Mouse (Mus musculus): ENCODE data around the gene Lmo7. TPM values are rescaled to one million over a fixed set of nuclear protein-coding genes. Genes with fewer than 3 reads are reported as not detected.
A peak's percentile ranks its signal among the peaks of the same experiment; 100 is the strongest.

Gene Lmo7
- total and polyA plus RNA-seq, 2 experiments from 2014 or later = 13.4 to 26.3 TPM

DNA sequence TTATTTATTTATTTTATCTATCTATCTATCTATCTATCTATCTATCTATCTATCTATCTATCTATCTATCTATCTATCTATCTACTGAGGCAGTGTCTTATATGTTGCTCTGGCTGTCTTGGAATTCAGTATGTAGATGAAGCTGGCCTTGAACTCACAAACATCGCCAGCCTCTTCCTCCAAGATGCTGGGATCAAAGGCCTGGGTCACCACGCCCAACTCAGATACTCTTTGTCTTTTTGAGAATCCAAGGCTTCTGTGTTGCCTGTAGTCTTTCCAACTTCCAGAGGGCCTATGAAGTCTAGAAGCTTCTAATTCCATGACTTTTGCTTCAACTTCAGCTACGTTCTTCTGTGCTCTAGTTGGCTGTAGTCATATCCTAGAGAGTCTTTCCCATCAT is 48.7 kb downstream of the Lmo7 start:
- no peak overlapping the region for H3K9ac ChIP-seq
- no peak overlapping the region for H3K27ac ChIP-seq (ENCODE audit: low read depth, low read length)
- TF ChIP-seq CTCF (IDR thresholded peaks at IDR 0.05; ENCODE audit: low read depth) = no peak
- H3K4me2 ChIP-seq (ENCODE audit: low read depth) = no peak overlapping the region
- WGBS = 95% methylated on average over 3 of the region's 3 CpGs
- no peak for DNase-seq
- no peaks in the 10 kb centered on the region for H3K9me3 ChIP-seq (ENCODE audit: low read length)
- H3K36me3 ChIP-seq (ENCODE audit: insufficient read depth) = no peaks in the 10 kb centered on the region
- H3K4me3 ChIP-seq (ENCODE audit: low read depth, low read length) = no peak overlapping the region
- H3K4me1 ChIP-seq (ENCODE audit: insufficient read depth) = no peaks in the 10 kb centered on the region
- H3K27me3 ChIP-seq (ENCODE audit: insufficient read depth, low read length) = no peaks in the 10 kb centered on the region
- ATAC-seq = no peak

DNA sequence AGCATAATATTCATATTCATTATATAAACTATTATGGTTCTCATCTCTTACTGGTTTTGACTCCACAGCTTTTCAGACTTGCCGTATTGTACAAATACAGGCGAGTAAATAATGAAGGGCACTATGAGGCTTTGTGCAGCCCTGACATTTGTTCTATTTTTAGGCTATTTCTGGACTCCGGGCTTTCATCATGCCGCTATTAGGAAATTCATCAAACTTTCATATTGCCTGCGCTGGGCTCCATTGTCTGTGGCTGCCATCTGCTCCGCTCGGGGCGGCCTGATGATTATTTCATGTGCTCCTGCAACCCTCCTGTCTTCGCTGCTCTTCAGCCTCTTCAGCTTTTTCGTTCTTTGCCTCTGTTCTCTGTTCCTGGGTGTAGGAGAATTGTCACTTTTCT is 50.3 kb downstream of the Lmo7 start:
- ATAC-seq = no peak

DNA sequence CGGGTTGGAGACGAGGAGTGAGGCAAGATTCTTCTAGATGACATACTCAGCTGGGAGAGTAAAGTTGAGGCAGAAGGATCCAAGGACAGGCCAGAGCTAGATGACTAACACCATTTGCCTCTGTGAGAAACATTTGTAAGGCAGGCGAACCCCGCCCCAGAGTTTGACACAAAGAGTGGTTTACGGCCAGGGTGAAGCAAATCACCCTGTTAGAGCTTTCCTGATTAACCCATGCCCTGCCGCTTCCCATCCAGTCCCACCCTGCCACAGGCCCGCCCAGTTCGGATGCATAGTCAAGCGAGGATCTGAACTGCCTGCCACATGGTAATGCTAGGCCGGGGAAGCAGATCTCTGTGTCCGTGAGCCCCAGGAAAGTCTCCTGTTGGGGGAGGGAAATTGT is 51.5 kb downstream of the Lmo7 start:
- DNase-seq (no peak), ATAC-seq (no peak)
- Histone ChIP-seq H3K27ac (ENCODE audit: low read depth, low read length) (no peak overlapping the region), H3K27me3 (ENCODE audit: insufficient read depth, low read length) (no peaks in the 10 kb centered on the region), H3K36me3 (ENCODE audit: insufficient read depth) (no peaks in the 10 kb centered on the region), H3K4me1 (ENCODE audit: insufficient read depth) (no peaks in the 10 kb centered on the region), H3K9ac (no peak overlapping the region), H3K4me3 (ENCODE audit: low read depth, low read length) (no peak overlapping the region), H3K9me3 (ENCODE audit: low read length) (no peaks in the 10 kb centered on the region), H3K4me2 (ENCODE audit: low read depth) (no peak overlapping the region)
- 78% methylated on average over 11 of the region's 11 CpGs for WGBS
- TF ChIP-seq CTCF (IDR thresholded peaks at IDR 0.05; ENCODE audit: low read depth) = no peak

More for the DNA sequence above, 50.3 kb downstream of the Lmo7 start:
- TF ChIP-seq CTCF (IDR thresholded peaks at IDR 0.05; ENCODE audit: low read depth) = no peak
- no peak overlapping the region for H3K9ac ChIP-seq
- 75% methylated on average over 10 of the region's 10 CpGs for whole genome bisulfite sequencing
- H3K9me3 ChIP-seq (ENCODE audit: low read length) = no peaks in the 10 kb centered on the region
- H3K36me3 ChIP-seq (ENCODE audit: insufficient read depth) = no peaks in the 10 kb centered on the region
- no peak overlapping the region for H3K4me3 ChIP-seq (ENCODE audit: low read depth, low read length)
- H3K27me3 ChIP-seq (ENCODE audit: insufficient read depth, low read length) = no peaks in the 10 kb centered on the region
- no peak overlapping the region for H3K27ac ChIP-seq (ENCODE audit: low read depth, low read length)
- H3K4me1 ChIP-seq (ENCODE audit: insufficient read depth) = no peaks in the 10 kb centered on the region
- H3K4me2 ChIP-seq (ENCODE audit: low read depth) = no peak overlapping the region
- DNase-seq = no peak

- Histone ChIP-seq H3K27me3 (ENCODE audit: insufficient read depth, low read length) (no peaks in the 10 kb centered on the region), H3K9me3 (ENCODE audit: low read length) (no peaks in the 10 kb centered on the region), H3K36me3 (ENCODE audit: insufficient read depth) (no peaks in the 10 kb centered on the region), H3K27ac (ENCODE audit: low read depth, low read length) (no peak overlapping the region), H3K4me1 (ENCODE audit: insufficient read depth) (no peaks in the 10 kb centered on the region), H3K4me2 (ENCODE audit: low read depth) (no peak overlapping the region), H3K4me3 (ENCODE audit: low read depth, low read length) (no peak overlapping the region), H3K9ac (no peak overlapping the region)
- DNase-seq (peak; percentile 75), ATAC-seq (peak; percentile 79)
- 28% methylated on average over 3 of the region's 3 CpGs for WGBS
- TF ChIP-seq CTCF (IDR thresholded peaks at IDR 0.05; ENCODE audit: low read depth) = peak; percentile 81
Observed at GRCm38 (mm10) chr14:101781943-101782510, 52.3 kb downstream of the Lmo7 start.

GRCm38 (mm10) chr14:101784315-101784945 is 54.7 kb downstream of the Lmo7 start:
- WGBS = 95% methylated on average over 3 of the region's 3 CpGs

GRCm38 (mm10) chr14:101787903-101788302 is 58.1 kb downstream of the Lmo7 start:
- WGBS = 44% methylated on average over 5 of the region's 5 CpGs
- no peak for TF ChIP-seq CTCF (IDR thresholded peaks at IDR 0.05; ENCODE audit: low read depth)

More at GRCm38 (mm10) chr14:101784315-101784945, 54.7 kb downstream of the Lmo7 start:
- Histone ChIP-seq H3K36me3 (ENCODE audit: insufficient read depth) (no peaks in the 10 kb centered on the region), H3K9ac (no peak overlapping the region), H3K4me1 (ENCODE audit: insufficient read depth) (no peaks in the 10 kb centered on the region; the same call in 1 of the 2 replicates), H3K9me3 (ENCODE audit: low read length) (no peaks in the 10 kb centered on the region), H3K27me3 (ENCODE audit: insufficient read depth, low read length) (no peaks in the 10 kb centered on the region), H3K4me2 (ENCODE audit: low read depth) (no peak overlapping the region), H3K27ac (ENCODE audit: low read depth, low read length) (no peak overlapping the region), H3K4me3 (ENCODE audit: low read depth, low read length) (no peak overlapping the region)
- TF ChIP-seq CTCF (IDR thresholded peaks at IDR 0.05; ENCODE audit: low read depth) = no peak
- no peak for ATAC-seq
- no peak for DNase-seq

DNA sequence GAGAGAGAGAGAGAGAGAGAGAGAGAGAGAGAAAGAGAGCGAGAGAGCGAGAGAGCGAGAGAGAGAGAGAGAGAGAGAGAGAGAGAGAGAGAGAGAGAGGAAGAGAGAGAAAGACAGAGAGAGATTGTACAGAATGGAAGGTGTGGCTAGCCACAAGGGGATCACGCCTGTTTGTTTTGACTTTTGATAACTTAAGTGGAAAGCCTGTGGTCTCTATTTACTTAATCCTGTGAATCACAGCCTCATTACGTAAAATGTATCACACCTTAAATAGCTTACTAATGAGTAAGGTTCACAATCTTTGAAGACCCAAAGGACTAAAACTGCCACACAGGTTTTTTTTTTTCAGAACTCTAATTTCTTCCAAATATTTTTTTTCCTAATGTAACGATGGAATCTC is 58.7 kb downstream of the Lmo7 start:
- DNase-seq = no peak
- Histone ChIP-seq H3K27me3 (ENCODE audit: insufficient read depth, low read length) (no peaks in the 10 kb centered on the region), H3K4me3 (ENCODE audit: low read depth, low read length) (no peak overlapping the region), H3K36me3 (ENCODE audit: insufficient read depth) (no peaks in the 10 kb centered on the region), H3K4me2 (ENCODE audit: low read depth) (no peak overlapping the region), H3K27ac (ENCODE audit: low read depth, low read length) (no peak overlapping the region), H3K9ac (no peak overlapping the region), H3K9me3 (ENCODE audit: low read length) (no peaks in the 10 kb centered on the region), H3K4me1 (ENCODE audit: insufficient read depth) (no peaks in the 10 kb centered on the region; the same call in 1 of the 2 replicates)
- WGBS = 77% methylated on average over 6 of the region's 6 CpGs
- no peak for ATAC-seq
- TF ChIP-seq CTCF (IDR thresholded peaks at IDR 0.05; ENCODE audit: low read depth) = no peak

More at GRCm38 (mm10) chr14:101787903-101788302, 58.1 kb downstream of the Lmo7 start:
- H3K4me3 ChIP-seq (ENCODE audit: low read depth, low read length) = no peak overlapping the region
- H3K27ac ChIP-seq (ENCODE audit: low read depth, low read length) = no peak overlapping the region
- ATAC-seq (no peak), DNase-seq (no peak)
- no peaks in the 10 kb centered on the region for H3K27me3 ChIP-seq (ENCODE audit: insufficient read depth, low read length)
- H3K4me2 ChIP-seq (ENCODE audit: low read depth) = no peak overlapping the region
- no peak overlapping the region for H3K9ac ChIP-seq
- no peaks in the 10 kb centered on the region; the same call in 1 of the 2 replicates for H3K4me1 ChIP-seq (ENCODE audit: insufficient read depth)
- H3K9me3 ChIP-seq (ENCODE audit: low read length) = no peaks in the 10 kb centered on the region
- no peaks in the 10 kb centered on the region for H3K36me3 ChIP-seq (ENCODE audit: insufficient read depth)
